Mouse (Mus musculus): Measurements from ENCODE around the gene Sec61a2. TPM values are rescaled to one million over a fixed set of nuclear protein-coding genes. Genes with fewer than 3 reads are reported as not detected.

The Sec61a2 gene
- polyA plus RNA-seq, 1 experiment = 28.2 TPM

GRCm38 (mm10) chr2:5927481-5927880 is 32.2 kb upstream of the Sec61a2 start:
- TF ChIP-seq POLR2A (IDR thresholded peaks at IDR 0.05; ENCODE audit: insufficient read length, low read depth) = no peak
- no peak for TF ChIP-seq MAX (IDR thresholded peaks at IDR 0.05; ENCODE audit: low read depth)
- TF ChIP-seq REST (IDR thresholded peaks at IDR 0.05; ENCODE audit: insufficient read depth, insufficient read length) = no peak
- TF ChIP-seq POLR2AphosphoS2 (IDR thresholded peaks at IDR 0.05; ENCODE audit: insufficient read length, low read depth) = no peak
- no peak for TF ChIP-seq SRF (IDR thresholded peaks at IDR 0.05; ENCODE audit: control insufficient read depth, insufficient read length, low read depth)
- TF ChIP-seq USF1 (IDR thresholded peaks at IDR 0.05; ENCODE audit: low read depth) = no peak
- no peak for TF ChIP-seq TCF3 (IDR thresholded peaks at IDR 0.05; ENCODE audit: insufficient read length, low read depth)
- TF ChIP-seq MYOG (IDR thresholded peaks at IDR 0.05; ENCODE audit: control insufficient read depth in 1 of 3, insufficient read depth in 1 of 3, insufficient read length in 2 of 3, low read depth in 2 of 3) = no peak
- Histone ChIP-seq H3K79me2 (ENCODE audit: control insufficient read depth, insufficient read depth) (no peaks in the 10 kb centered on the region), H3K36me3 (ENCODE audit: control insufficient read depth, insufficient read depth) (no peaks in the 10 kb centered on the region), H3ac (ENCODE audit: control insufficient read depth, insufficient read length) (no peak overlapping the region), H3K4me2 (ENCODE audit: low read depth) (no peak overlapping the region), H3K4me3 (no peak overlapping the region), H3K27me3 (ENCODE audit: control insufficient read depth, insufficient read depth, insufficient read length) (no peaks in the 10 kb centered on the region)

- no peaks in the 10 kb centered on the region for H3K27me3 ChIP-seq (ENCODE audit: control insufficient read depth, insufficient read depth, insufficient read length)
- no peak overlapping the region for H3ac ChIP-seq (ENCODE audit: control insufficient read depth, insufficient read length)
- no peak overlapping the region for H3K4me3 ChIP-seq
- TF ChIP-seq MYOD1 (IDR thresholded peaks at IDR 0.05; ENCODE audit: control insufficient read depth in 1 of 3, insufficient read length in 2 of 3, low read depth in 2 of 3) = no peak
- TF ChIP-seq MAX (IDR thresholded peaks at IDR 0.05; ENCODE audit: low read depth) = no peak
- no peak for TF ChIP-seq USF1 (IDR thresholded peaks at IDR 0.05; ENCODE audit: low read depth)
- no peak for TF ChIP-seq POLR2AphosphoS2 (IDR thresholded peaks at IDR 0.05; ENCODE audit: insufficient read length, low read depth)
- TF ChIP-seq REST (IDR thresholded peaks at IDR 0.05; ENCODE audit: insufficient read depth, insufficient read length) = no peak
- TF ChIP-seq CEBPB (IDR thresholded peaks at IDR 0.05; ENCODE audit: insufficient read depth, poor library complexity, severe bottlenecking) = no peak
- no peak for TF ChIP-seq POLR2A (IDR thresholded peaks at IDR 0.05; ENCODE audit: insufficient read length, low read depth)
- no peak for TF ChIP-seq MYOG (IDR thresholded peaks at IDR 0.05; ENCODE audit: control insufficient read depth in 1 of 3, insufficient read depth in 1 of 3, insufficient read length in 2 of 3, low read depth in 2 of 3)
- no peak for TF ChIP-seq E2F4 (IDR thresholded peaks at IDR 0.05; ENCODE audit: insufficient read depth)
- TF ChIP-seq SRF (IDR thresholded peaks at IDR 0.05; ENCODE audit: control insufficient read depth, insufficient read length, low read depth) = no peak
- TF ChIP-seq TCF3 (IDR thresholded peaks at IDR 0.05; ENCODE audit: insufficient read length, low read depth) = no peak
- TF ChIP-seq TCF12 (IDR thresholded peaks at IDR 0.05; ENCODE audit: insufficient read depth, poor library complexity, severe bottlenecking) = no peak
- no peak overlapping the region for H3K4me2 ChIP-seq (ENCODE audit: low read depth)
- no peaks in the 10 kb centered on the region for H3K36me3 ChIP-seq (ENCODE audit: control insufficient read depth, insufficient read depth)
- H3K79me2 ChIP-seq (ENCODE audit: control insufficient read depth, insufficient read depth) = no peaks in the 10 kb centered on the region
Measured at GRCm38 (mm10) chr2:5923786-5924185, 28.6 kb upstream of the Sec61a2 start.

GRCm38 (mm10) chr2:5922823-5923222 is 27.6 kb upstream of the Sec61a2 start:
- TF ChIP-seq POLR2AphosphoS2 (IDR thresholded peaks at IDR 0.05; ENCODE audit: insufficient read length, low read depth) (no peak), POLR2A (IDR thresholded peaks at IDR 0.05; ENCODE audit: insufficient read length, low read depth) (no peak), REST (IDR thresholded peaks at IDR 0.05; ENCODE audit: insufficient read depth, insufficient read length) (no peak), E2F4 (IDR thresholded peaks at IDR 0.05; ENCODE audit: insufficient read depth) (no peak), TCF3 (IDR thresholded peaks at IDR 0.05; ENCODE audit: insufficient read length, low read depth) (no peak), SRF (IDR thresholded peaks at IDR 0.05; ENCODE audit: control insufficient read depth, insufficient read length, low read depth) (no peak), TCF12 (IDR thresholded peaks at IDR 0.05; ENCODE audit: insufficient read depth, poor library complexity, severe bottlenecking) (no peak), MYOG (IDR thresholded peaks at IDR 0.05; ENCODE audit: control insufficient read depth in 1 of 3, insufficient read depth in 1 of 3, insufficient read length in 2 of 3, low read depth in 2 of 3) (no peak), USF1 (IDR thresholded peaks at IDR 0.05; ENCODE audit: low read depth) (no peak), MAX (IDR thresholded peaks at IDR 0.05; ENCODE audit: low read depth) (no peak)
- H3K4me2 ChIP-seq (ENCODE audit: low read depth) = no peak overlapping the region
- no peaks in the 10 kb centered on the region for H3K36me3 ChIP-seq (ENCODE audit: control insufficient read depth, insufficient read depth)
- no peak overlapping the region for H3K4me3 ChIP-seq
- H3ac ChIP-seq (ENCODE audit: control insufficient read depth, insufficient read length) = no peak overlapping the region
- H3K79me2 ChIP-seq (ENCODE audit: control insufficient read depth, insufficient read depth) = no peaks in the 10 kb centered on the region
- no peaks in the 10 kb centered on the region for H3K27me3 ChIP-seq (ENCODE audit: control insufficient read depth, insufficient read depth, insufficient read length)

GRCm38 (mm10) chr2:5911282-5911965 is 16.2 kb upstream of the Sec61a2 start:
- Histone ChIP-seq H3ac (ENCODE audit: control insufficient read depth, insufficient read length) (no peak overlapping the region), H3K4me3 (no peak overlapping the region), H3K27me3 (ENCODE audit: control insufficient read depth, insufficient read depth, insufficient read length) (no peaks in the 10 kb centered on the region), H3K4me2 (ENCODE audit: low read depth) (no peak overlapping the region), H3K79me2 (ENCODE audit: control insufficient read depth, insufficient read depth) (no peaks in the 10 kb centered on the region), H3K36me3 (ENCODE audit: control insufficient read depth, insufficient read depth) (no peaks in the 10 kb centered on the region)
- TF ChIP-seq MYOD1 (IDR thresholded peaks at IDR 0.05; ENCODE audit: control insufficient read depth in 1 of 3, insufficient read length in 2 of 3, low read depth in 2 of 3) (peak in 1 of 3 experiments; percentile 2), TCF12 (IDR thresholded peaks at IDR 0.05; ENCODE audit: insufficient read depth, poor library complexity, severe bottlenecking) (no peak)

GRCm38 (mm10) chr2:5906625-5907024 is 11.4 kb upstream of the Sec61a2 start:
- H3ac ChIP-seq (ENCODE audit: control insufficient read depth, insufficient read length) = no peak overlapping the region

More at GRCm38 (mm10) chr2:5906625-5907024, 11.4 kb upstream of the Sec61a2 start:
- TF ChIP-seq USF1 (IDR thresholded peaks at IDR 0.05; ENCODE audit: low read depth) = no peak
- no peak for TF ChIP-seq TCF12 (IDR thresholded peaks at IDR 0.05; ENCODE audit: insufficient read depth, poor library complexity, severe bottlenecking)
- TF ChIP-seq CEBPB (IDR thresholded peaks at IDR 0.05; ENCODE audit: insufficient read depth, poor library complexity, severe bottlenecking) = no peak
- TF ChIP-seq TCF3 (IDR thresholded peaks at IDR 0.05; ENCODE audit: insufficient read length, low read depth) = no peak
- no peak for TF ChIP-seq REST (IDR thresholded peaks at IDR 0.05; ENCODE audit: insufficient read depth, insufficient read length)
- no peak for TF ChIP-seq E2F4 (IDR thresholded peaks at IDR 0.05; ENCODE audit: insufficient read depth)
- no peak for TF ChIP-seq MAX (IDR thresholded peaks at IDR 0.05; ENCODE audit: low read depth)
- TF ChIP-seq POLR2AphosphoS2 (IDR thresholded peaks at IDR 0.05; ENCODE audit: insufficient read length, low read depth) = no peak
- TF ChIP-seq MYOG (IDR thresholded peaks at IDR 0.05; ENCODE audit: control insufficient read depth in 1 of 3, insufficient read depth in 1 of 3, insufficient read length in 2 of 3, low read depth in 2 of 3) = no peak
- no peak for TF ChIP-seq POLR2A (IDR thresholded peaks at IDR 0.05; ENCODE audit: insufficient read length, low read depth)
- TF ChIP-seq MYOD1 (IDR thresholded peaks at IDR 0.05; ENCODE audit: control insufficient read depth in 1 of 3, insufficient read length in 2 of 3, low read depth in 2 of 3) = no peak
- TF ChIP-seq SRF (IDR thresholded peaks at IDR 0.05; ENCODE audit: control insufficient read depth, insufficient read length, low read depth) = no peak
- Histone ChIP-seq H3K36me3 (ENCODE audit: control insufficient read depth, insufficient read depth) (no peaks in the 10 kb centered on the region), H3K27me3 (ENCODE audit: control insufficient read depth, insufficient read depth, insufficient read length) (no peaks in the 10 kb centered on the region), H3K79me2 (ENCODE audit: control insufficient read depth, insufficient read depth) (no peaks in the 10 kb centered on the region), H3K4me2 (ENCODE audit: low read depth) (peak overlapping the region; percentile 24), H3K4me3 (no peak overlapping the region)
